Mouse (Mus musculus): ENCODE results near the gene Ptgfr. TPM values are rescaled to one million over a fixed set of nuclear protein-coding genes. Genes with fewer than 3 reads are reported as not detected.

The Ptgfr gene
- 0.51 and 0.69 TPM in 2 replicates for polyA plus RNA-seq (2012; rRNA removed)

DNA sequence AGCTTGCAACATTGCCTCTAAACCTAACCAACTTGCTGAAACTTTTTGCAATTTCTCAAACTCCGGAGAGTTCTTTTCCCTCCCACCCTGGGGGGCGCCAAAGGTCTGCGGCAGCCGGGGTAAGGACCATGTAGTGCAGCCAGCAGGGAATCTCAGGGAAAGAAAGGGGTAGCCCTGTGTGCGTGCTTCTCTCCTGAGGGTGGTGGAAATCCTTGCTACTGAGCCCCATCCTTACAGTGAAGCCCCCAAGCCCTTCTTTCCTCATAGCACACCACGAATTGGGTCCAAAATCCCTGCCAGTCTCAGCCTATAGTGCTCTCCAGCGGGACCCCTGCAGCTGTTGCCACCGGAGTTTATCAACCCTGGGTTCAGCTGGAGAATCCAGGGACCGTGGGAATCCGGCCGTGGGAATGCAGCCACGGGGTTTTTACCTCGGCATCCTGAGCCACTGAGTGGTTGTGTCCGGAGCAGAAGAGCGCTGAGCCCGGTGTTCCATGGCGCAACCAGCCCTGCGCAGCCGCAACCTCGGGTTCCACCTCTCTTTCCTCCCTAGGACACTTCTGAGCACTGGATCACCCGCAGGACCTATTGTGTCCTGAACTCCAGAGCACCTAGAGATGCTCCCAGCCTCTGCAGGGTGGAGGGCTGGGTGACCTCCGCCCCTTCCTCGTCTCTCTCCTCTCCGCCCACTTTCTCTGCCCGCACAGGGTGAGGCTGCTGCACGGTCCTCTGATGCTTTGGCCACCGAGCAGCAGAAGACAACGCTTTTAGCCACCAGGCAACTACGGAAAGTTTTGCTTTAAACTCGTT lies at the start of gene Ptgfr:
Gene Ptgfr, minus strand, starts transcription at position 760 of the 810 bp plus-strand sequence.
- no peaks in the 10 kb centered on the region for H3K4me1 ChIP-seq (ENCODE audit: control insufficient read depth, insufficient read depth, low read length)
- H3K4me3 ChIP-seq (ENCODE audit: insufficient read depth, low read length) = peak within 1 kb of the TSS; percentile 33; the same call in 1 of the 2 replicates
- H3K27ac ChIP-seq (ENCODE audit: insufficient read depth, low read length) = no peak within 1 kb of the TSS
- TF ChIP-seq CTCF (IDR thresholded peaks at IDR 0.05; ENCODE audit: extremely low read depth, insufficient read depth, low read length) (peak; percentile 28; the same call in 1 of the 2 replicates), POLR2A (IDR thresholded peaks at IDR 0.05; ENCODE audit: extremely low read depth, insufficient read depth, low read length) (no peak)

DNA sequence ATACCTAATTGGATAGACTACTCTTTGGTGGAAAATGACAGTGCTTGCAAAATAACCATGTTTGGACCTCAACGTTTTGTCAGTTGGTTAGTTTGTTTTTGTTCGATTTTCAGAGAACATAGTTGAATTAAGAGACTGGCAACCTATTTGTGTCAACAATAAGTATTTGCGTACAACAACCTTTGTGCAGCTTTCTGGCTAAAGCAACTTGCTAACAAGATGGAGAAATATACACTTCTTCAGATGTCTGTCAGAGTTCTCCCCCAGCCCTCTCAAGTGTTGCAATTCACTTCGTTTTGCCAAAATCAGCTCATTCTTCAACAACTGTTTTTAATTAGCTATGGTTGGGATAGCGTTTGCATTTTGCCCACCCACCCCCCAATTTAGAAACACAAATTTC lies 46.5 kb upstream of the Ptgfr start:
- no peaks in the 10 kb centered on the region for H3K4me1 ChIP-seq (ENCODE audit: control insufficient read depth, insufficient read depth, low read length)
- no peak overlapping the region for H3K27ac ChIP-seq (ENCODE audit: insufficient read depth, low read length)
- no peak overlapping the region for H3K4me3 ChIP-seq (ENCODE audit: insufficient read depth, low read length)
- TF ChIP-seq POLR2A (IDR thresholded peaks at IDR 0.05; ENCODE audit: extremely low read depth, insufficient read depth, low read length) (no peak), CTCF (IDR thresholded peaks at IDR 0.05; ENCODE audit: extremely low read depth, insufficient read depth, low read length) (no peak)

DNA sequence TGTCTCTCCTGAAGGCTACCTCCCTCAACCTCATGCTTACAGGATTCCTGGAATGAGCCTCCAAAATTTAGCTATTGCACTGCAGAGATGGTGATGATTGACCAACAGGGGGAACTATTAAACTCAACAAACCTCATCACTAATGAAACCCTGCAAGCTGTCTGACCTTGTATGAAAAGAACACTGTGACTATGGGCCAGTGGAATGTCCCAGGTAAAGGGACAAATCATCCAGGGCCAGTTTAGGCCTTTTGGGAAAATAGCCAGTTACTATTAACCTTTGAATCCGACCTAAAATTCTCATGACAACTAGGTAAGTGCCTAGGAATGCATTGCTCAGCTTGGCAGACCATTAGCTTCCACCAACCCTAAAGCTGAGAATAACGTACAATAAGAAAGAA lies 42.6 kb upstream of the Ptgfr start:
- Histone ChIP-seq H3K27ac (ENCODE audit: insufficient read depth, low read length) (no peak overlapping the region), H3K4me1 (ENCODE audit: control insufficient read depth, insufficient read depth, low read length) (no peaks in the 10 kb centered on the region), H3K4me3 (ENCODE audit: insufficient read depth, low read length) (no peak overlapping the region)
- TF ChIP-seq CTCF (IDR thresholded peaks at IDR 0.05; ENCODE audit: extremely low read depth, insufficient read depth, low read length) (no peak), POLR2A (IDR thresholded peaks at IDR 0.05; ENCODE audit: extremely low read depth, insufficient read depth, low read length) (no peak)

DNA sequence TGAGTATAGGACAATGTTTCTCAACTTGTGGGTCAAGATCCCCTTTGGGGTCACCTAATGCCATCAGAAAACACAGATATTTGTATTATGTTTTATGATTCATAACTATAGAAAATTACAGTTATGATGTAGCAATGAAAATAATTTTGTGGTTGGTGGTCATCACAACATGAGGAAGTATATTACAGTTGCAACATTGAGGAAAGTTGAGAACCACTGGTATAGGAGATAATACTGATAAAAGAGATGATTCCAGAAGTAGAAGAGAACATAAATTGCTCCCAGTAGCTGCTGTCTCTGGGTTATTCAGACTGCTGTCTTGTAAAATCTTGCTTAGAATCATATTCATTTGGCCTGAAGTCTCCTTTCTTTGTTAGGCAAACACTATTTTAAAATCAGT lies 31.5 kb upstream of the Ptgfr start:
- H3K27ac ChIP-seq (ENCODE audit: insufficient read depth, low read length) = no peak overlapping the region
- TF ChIP-seq POLR2A (IDR thresholded peaks at IDR 0.05; ENCODE audit: extremely low read depth, insufficient read depth, low read length) (no peak), CTCF (IDR thresholded peaks at IDR 0.05; ENCODE audit: extremely low read depth, insufficient read depth, low read length) (no peak)
- no peak overlapping the region for H3K4me3 ChIP-seq (ENCODE audit: insufficient read depth, low read length)
- no peaks in the 10 kb centered on the region for H3K4me1 ChIP-seq (ENCODE audit: control insufficient read depth, insufficient read depth, low read length)

DNA sequence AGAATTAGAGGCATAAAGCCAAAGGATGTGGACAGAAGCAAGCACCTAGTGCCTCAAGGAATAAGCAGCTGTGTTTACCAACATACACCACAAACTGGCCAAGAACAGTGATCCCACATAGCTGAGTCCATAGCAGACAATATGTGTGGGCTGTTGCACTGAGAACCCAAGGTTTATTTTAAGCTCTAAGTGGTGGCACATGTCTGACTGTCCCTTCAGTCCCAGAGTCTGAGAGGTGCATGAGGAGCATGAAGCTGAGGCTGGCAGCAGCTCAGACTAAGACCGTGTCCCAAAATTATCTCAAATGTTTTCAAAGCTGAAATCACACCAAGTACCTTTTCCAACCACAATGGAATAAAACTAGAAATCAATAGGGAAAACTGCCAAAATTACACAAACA lies 13.9 kb upstream of the Ptgfr start:
- no peak overlapping the region for H3K27ac ChIP-seq (ENCODE audit: insufficient read depth, low read length)
- TF ChIP-seq POLR2A (IDR thresholded peaks at IDR 0.05; ENCODE audit: extremely low read depth, insufficient read depth, low read length) (no peak), CTCF (IDR thresholded peaks at IDR 0.05; ENCODE audit: extremely low read depth, insufficient read depth, low read length) (no peak)
- H3K4me3 ChIP-seq (ENCODE audit: insufficient read depth, low read length) = no peak overlapping the region
- H3K4me1 ChIP-seq (ENCODE audit: control insufficient read depth, insufficient read depth, low read length) = no peaks in the 10 kb centered on the region

DNA sequence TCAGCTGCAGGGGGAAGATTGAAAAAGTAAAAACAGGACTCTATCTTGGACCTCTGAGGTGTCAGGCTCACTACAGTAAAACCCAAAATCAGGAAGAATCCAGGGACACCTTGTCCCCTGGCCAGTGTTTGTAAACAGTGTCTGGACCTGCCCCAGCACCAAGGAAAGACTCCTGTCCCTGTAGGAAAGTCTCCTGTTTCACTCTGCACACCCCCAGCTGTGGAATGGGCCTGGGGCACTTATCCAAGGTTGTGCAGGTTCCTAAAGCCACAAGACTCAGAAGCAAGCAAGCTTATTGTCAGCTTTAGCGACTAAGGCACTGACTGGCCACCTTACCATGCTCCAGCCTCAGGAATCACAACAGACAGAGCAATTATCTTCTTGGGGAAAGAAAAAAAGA lies 13.2 kb upstream of the Ptgfr start:
- H3K4me3 ChIP-seq (ENCODE audit: insufficient read depth, low read length) = no peak overlapping the region
- H3K27ac ChIP-seq (ENCODE audit: insufficient read depth, low read length) = no peak overlapping the region
- TF ChIP-seq CTCF (IDR thresholded peaks at IDR 0.05; ENCODE audit: extremely low read depth, insufficient read depth, low read length) (no peak), POLR2A (IDR thresholded peaks at IDR 0.05; ENCODE audit: extremely low read depth, insufficient read depth, low read length) (no peak)
- H3K4me1 ChIP-seq (ENCODE audit: control insufficient read depth, insufficient read depth, low read length) = no peaks in the 10 kb centered on the region

DNA sequence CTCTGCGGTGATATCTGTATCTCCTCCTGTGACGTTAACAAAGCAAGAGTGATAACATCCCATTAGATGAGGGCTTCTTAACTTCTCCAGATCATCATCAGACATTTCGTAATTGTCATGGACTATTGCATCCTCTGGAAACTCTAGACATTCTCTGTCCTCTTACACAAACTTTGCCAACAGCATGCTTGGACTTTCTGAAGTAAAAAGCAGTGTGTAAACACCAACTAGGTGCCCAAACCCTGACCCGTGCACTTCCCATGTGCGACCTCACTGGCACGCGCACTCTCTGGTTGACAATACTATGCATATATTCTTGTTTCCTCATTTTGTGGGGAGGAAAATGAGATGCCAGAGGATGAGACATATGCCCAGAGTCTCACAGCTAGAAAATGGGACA lies 8.9 kb upstream of the Ptgfr start:
- H3K4me3 ChIP-seq (ENCODE audit: insufficient read depth, low read length) = no peak overlapping the region
- H3K27ac ChIP-seq (ENCODE audit: insufficient read depth, low read length) = no peak overlapping the region
- H3K4me1 ChIP-seq (ENCODE audit: control insufficient read depth, insufficient read depth, low read length) = no peaks in the 10 kb centered on the region
- TF ChIP-seq POLR2A (IDR thresholded peaks at IDR 0.05; ENCODE audit: extremely low read depth, insufficient read depth, low read length) (no peak), CTCF (IDR thresholded peaks at IDR 0.05; ENCODE audit: extremely low read depth, insufficient read depth, low read length) (no peak)

DNA sequence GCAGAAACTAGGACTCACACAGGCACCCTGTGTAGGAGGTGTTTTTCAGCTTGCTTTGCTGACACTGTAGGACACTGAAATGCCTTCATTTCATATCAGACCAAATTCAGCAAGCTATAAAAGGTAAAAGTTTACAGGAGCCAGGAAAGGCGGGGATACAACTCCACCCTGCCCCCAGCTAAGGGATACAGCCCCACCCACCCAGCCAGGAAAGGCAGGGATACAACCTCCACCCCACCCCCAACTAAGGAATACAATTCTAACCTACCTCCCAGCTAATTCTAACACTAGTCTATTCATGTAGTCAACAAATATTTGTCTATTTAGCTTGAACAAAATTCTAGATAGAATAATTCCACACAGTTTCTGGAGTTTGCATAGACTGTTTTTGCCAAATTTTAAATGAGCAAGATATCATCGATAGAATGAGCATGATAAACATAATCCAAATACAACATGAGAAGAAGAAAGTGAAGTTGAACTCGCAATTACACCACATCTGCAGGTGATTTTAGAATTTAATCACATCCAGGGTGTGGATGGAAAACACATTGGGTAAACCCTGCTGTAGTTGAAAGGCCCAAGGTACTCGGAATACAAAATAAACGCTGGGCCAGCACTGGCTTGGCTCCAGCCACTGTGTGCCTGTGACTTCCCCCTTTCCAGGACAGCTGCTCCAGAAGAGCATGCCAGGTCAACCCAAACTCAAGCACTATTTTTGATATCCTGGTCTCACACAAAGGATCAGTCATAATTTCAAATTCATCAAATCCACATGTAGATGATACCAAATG lies 7.1 kb upstream of the Ptgfr start:
- no peak for TF ChIP-seq CTCF (IDR thresholded peaks at IDR 0.05; ENCODE audit: extremely low read depth, insufficient read depth, low read length)
- no peak for TF ChIP-seq POLR2A (IDR thresholded peaks at IDR 0.05; ENCODE audit: extremely low read depth, insufficient read depth, low read length)
- no peak overlapping the region for H3K4me3 ChIP-seq (ENCODE audit: insufficient read depth, low read length)
- H3K27ac ChIP-seq (ENCODE audit: insufficient read depth, low read length) = no peak overlapping the region

DNA sequence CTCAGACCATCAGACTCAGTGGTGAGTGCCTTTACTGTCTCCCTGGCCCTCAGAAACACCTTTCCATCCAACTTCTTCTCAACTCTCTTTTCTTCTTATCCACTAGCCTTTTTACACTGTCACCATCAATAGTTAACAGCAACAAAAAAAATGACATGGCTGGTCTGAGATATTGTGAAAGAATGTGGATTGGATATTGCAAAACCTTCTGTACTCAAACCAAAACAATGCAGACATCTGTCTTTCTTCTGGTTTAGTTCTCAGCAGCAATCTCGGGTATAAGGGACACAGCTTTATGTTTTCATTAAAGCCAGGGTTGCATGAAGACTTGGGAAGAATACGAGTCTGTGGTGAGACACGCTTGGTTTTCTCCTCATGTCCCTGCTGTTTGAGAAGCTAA lies 3.3 kb upstream of the Ptgfr start:
- TF ChIP-seq CTCF (IDR thresholded peaks at IDR 0.05; ENCODE audit: extremely low read depth, insufficient read depth, low read length) = no peak
- TF ChIP-seq POLR2A (IDR thresholded peaks at IDR 0.05; ENCODE audit: extremely low read depth, insufficient read depth, low read length) = no peak
- Histone ChIP-seq H3K4me3 (ENCODE audit: insufficient read depth, low read length) (no peak overlapping the region), H3K27ac (ENCODE audit: insufficient read depth, low read length) (no peak overlapping the region), H3K4me1 (ENCODE audit: control insufficient read depth, insufficient read depth, low read length) (no peaks in the 10 kb centered on the region)

More for the DNA sequence above, 7.1 kb upstream of the Ptgfr start:
- H3K4me1 ChIP-seq (ENCODE audit: control insufficient read depth, insufficient read depth, low read length) = no peaks in the 10 kb centered on the region

Data from cortical plate, adult 2 months (tissue).